Mouse (Mus musculus): Measurements from ENCODE around the gene Asns. TPM values are rescaled to one million over a fixed set of nuclear protein-coding genes. Genes with fewer than 3 reads are reported as not detected.

Asns gene
- 4.6 to 11.8 TPM (median 5.0 TPM) in 3 replicates for total RNA-seq (2017)

DNA sequence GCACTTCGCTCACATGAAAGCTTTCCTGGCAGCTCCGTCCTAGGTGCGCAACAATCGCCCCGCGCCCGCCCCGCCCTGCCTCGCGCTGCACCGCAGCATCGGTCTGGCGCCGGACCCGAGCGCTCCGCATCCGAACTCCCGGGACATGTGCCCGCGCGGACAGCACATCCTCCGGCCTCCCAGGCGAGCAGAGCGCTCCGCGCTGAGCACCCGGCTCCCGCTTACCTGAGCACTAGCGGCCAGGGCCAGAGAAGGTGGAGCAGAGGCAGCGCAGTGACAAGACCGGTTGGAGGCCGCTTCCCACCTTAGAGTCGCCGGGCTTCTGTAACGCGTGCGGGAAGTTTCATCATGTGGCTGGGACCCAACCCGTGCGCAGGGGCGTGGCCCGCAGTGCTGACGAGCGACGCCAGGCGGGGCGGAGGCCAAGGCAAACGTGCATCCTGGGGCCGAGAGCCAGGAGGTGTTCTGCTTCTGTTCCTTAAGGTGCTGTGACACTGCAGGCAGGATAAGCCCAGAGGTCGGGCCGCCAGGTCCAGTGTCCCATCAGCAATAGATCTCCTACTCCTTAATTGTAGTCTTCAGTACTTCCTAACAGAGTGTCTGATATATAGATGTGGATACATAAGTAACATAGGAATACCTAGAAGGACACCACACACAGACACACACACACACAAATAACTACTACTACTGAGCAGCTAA lies at the start of gene Asns:
Asns (minus strand) TSS at position 371 of the 702 bp plus-strand sequence.
- peak; percentile 53 for ATAC-seq (replicated peaks; ENCODE audit: insufficient number of reproducible peaks, low FRiP score, low TSS enrichment, poor library complexity, severe bottlenecking)

DNA sequence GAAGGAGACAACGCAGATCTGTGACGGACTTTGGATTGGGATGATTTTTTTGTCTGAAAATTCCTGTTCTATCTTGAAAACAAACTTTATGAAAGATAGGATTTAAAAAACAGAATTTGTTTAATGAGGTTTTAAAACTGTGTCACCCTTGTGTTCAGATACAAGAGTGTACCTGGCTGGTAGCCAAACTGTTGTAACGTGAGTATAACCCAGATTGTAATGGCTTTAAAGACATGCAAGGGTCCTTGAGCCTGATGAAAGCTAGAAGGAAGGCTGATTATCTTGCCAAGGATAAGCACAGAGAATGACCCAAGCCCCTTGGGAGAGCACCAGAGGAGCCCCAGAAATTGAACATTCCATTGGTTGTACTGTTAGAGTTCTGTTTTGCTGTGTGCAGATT lies 48.7 kb upstream of the Asns start:
- ATAC-seq (replicated peaks; ENCODE audit: insufficient number of reproducible peaks, low FRiP score, low TSS enrichment, poor library complexity, severe bottlenecking), result no peak

DNA sequence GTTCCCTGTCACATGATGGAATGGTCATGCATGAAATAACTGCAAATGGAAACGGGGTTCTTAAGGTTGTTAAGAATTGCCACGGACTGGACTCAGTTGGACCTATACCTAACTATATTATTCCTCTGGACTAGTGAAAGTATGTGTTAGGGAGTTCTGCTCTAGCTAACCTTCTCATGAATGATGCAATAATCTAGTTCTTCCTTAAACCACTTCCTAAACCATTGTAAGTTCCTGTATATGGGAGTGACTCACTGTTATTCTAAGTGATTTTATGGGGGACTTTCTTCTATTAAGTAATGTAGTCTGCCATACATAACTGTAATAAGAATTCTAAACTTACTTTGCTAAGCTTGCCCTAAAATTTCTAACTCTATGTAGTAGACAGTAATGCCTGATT lies 44.8 kb upstream of the Asns start:
- peak; percentile 76; the same call in 1 of the 2 replicates for ATAC-seq (replicated peaks; ENCODE audit: insufficient number of reproducible peaks, low FRiP score, low TSS enrichment, poor library complexity, severe bottlenecking)

DNA sequence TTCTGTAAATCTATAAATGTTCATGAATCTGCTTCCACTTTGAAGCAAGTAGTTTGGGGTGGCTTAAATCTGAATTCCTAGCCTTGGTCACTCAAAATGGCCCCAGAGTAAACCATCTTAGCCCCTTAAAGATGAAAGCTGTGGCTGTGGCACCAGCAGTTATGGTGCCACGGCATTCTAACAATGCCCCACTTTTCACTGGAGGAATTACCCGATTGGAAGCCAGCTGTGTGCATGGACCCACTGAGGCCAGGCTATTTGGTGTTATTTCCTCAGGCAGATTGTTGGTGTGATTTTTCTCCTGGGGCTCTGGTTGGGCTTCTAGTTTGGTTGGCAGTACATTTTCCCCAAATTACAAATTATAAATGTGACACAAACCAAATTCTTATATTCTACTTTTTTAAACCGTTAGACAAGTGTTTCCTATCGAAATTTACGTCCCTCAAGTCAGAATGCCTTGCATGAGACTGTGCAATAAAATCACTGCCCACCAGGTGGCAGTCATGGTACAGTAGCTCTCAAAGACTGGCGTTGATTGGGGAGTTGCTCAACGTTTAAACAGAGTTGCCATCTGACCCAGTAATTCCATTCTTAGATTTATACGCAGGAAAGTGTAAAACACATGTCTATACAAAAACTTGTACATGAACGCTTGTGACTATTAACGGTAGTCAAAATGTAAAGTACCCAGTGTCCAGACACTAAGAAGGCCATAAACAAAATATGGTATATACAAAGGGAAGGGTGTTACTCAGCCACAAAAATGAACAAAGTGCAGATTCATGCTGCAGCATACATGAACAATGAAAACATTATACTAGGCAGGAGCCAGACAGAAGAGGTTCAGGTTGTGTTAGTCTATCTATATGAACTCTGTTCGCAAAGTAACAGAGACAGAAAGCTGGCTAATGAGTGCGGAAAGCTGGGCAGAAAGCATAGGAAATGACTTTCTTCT lies 40.0 kb upstream of the Asns start:
- peak; percentile 74 for ATAC-seq (replicated peaks; ENCODE audit: insufficient number of reproducible peaks, low FRiP score, low TSS enrichment, poor library complexity, severe bottlenecking)

DNA sequence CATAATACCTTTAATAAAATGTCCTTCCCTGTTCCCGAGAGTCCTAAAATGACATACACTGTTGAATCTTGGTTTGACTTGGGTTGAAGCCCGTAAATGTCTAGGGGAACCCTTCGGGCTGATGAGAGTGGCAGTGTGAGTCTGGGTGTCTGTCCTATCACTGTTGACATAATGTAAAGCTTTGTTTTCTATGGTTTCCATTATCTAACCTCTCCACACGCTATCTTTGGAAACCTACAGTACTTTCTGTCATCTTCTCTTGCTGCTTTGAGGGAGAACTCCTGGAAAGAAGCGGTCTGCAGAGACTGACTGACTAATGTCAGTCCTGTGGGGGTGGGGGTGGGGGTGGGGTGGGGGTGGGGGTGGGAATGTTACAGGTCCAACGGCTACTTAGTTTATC lies 39.0 kb upstream of the Asns start:
- ATAC-seq (replicated peaks; ENCODE audit: insufficient number of reproducible peaks, low FRiP score, low TSS enrichment, poor library complexity, severe bottlenecking), result no peak

DNA sequence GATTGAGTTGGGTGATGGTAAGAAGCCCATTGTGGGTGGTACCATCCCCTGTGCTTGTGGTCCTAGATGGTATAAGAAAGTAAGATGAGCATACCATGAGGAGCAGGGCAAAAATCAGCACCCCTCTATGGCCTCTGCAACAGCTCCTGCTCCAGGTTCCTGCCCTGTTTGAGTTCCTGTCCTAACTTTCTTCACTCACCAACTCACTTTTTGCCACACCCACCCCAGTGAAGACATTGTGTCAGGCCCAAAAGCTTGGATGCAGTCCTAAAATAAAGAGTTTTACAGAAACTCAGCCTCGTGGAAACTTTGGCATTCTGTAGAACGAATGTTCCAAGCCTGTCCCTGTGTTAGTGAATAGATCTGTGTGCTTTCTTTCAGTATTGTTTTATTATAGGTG lies 36.1 kb upstream of the Asns start:
- no peak for ATAC-seq (replicated peaks; ENCODE audit: insufficient number of reproducible peaks, low FRiP score, low TSS enrichment, poor library complexity, severe bottlenecking)

DNA sequence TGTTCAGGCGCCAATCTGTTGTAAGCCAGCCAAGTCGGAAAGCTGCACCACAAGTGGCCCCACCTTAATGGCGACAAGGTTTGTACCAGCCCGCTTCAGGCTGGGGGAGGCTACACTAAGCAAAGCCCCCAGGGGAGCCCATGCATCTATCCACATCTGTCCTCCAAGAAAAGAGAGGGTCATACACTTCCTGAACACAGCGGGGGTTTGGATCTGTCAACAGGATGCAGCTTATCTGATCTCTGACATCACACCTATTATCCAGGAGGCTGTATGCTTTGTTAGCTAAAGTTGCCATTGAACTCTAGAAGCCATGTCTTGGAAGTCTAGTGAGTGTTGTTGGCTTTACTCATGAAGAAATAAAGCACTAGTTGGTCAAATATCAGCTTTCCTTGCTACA lies 35.2 kb upstream of the Asns start:
- no peak for ATAC-seq (replicated peaks; ENCODE audit: insufficient number of reproducible peaks, low FRiP score, low TSS enrichment, poor library complexity, severe bottlenecking)

DNA sequence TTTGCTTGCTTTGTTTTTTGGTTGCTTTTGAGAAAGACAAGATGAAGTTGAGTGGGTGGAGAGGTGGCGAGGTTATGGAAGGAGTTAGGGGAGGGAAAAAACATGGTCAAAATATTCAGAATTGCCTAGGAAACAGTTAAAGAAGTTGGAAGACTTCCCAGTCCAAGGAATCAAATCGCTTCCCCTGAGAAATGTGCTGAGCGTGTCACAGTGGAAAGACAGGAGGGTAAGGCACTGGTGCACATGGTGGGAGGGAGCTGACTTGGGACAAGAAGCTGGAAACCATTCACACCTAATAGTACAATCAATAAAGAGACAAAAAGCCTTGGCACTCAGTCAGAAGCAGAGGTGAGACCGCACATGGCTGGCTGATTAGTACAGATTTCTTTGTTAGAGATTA lies 23.2 kb upstream of the Asns start:
- no peak for ATAC-seq (replicated peaks; ENCODE audit: insufficient number of reproducible peaks, low FRiP score, low TSS enrichment, poor library complexity, severe bottlenecking)

DNA sequence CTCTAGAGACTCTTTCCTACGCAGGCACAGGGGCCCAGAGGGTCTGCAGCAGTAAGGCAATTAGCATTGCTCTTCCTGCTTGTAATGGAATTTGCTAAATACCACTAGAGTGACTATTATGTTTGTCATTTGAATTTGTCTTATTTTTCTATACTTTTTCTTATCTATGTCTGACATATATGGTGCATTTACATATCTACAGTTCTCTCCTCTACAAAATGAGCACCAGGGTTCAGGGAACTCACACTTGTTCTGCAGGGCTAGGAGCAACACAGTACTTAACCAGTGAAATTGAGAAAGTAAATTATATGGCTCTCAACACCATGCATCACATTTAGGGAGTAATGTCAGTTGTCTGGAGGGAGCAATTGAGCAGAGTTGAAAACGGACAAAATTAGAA lies 21.2 kb upstream of the Asns start:
- ATAC-seq (replicated peaks; ENCODE audit: insufficient number of reproducible peaks, low FRiP score, low TSS enrichment, poor library complexity, severe bottlenecking), result no peak

DNA sequence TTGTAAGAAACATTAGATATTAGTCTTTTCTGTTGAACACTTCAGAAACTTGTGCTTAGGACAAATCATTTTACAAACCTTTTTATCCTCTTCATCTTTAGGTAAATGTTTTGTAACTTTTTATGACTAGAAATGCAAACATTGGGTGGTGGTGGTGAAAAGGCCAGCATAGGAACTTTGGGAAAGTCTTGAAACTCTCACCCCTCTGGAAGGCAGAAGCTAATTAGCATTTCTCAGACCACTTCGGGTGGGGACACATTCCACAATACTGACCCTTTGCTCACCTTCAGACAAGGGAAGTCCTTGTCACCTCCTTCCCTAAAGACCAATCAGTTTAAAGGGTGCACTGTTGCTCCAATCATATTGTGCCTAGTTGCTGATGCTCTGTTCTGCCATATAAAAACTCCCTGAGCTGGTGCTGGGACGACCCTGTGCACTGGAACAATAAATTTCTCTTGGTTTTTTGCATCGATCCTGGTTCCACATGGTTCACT lies 18.8 kb upstream of the Asns start:
- no peak for ATAC-seq (replicated peaks; ENCODE audit: insufficient number of reproducible peaks, low FRiP score, low TSS enrichment, poor library complexity, severe bottlenecking)

DNA sequence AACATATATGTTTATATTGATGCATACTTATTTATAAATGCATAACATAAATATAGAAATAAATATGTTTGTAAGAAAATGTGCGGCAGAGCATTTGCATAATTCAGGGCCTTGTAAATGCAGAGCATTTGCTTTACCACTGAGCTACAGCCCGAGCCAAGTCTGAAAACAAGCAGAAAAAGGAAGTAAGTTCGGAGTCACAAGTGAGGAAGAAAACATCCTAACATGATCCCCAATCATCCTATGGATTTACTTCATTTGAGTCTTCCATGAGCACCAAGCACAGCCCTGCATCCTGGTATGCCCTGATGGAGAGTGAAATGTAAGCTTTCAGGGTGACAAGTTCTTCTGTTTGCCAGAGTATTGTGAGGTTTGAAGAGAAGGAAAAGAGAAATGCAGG lies 15.2 kb upstream of the Asns start:
- no peak for ATAC-seq (replicated peaks; ENCODE audit: insufficient number of reproducible peaks, low FRiP score, low TSS enrichment, poor library complexity, severe bottlenecking)

DNA sequence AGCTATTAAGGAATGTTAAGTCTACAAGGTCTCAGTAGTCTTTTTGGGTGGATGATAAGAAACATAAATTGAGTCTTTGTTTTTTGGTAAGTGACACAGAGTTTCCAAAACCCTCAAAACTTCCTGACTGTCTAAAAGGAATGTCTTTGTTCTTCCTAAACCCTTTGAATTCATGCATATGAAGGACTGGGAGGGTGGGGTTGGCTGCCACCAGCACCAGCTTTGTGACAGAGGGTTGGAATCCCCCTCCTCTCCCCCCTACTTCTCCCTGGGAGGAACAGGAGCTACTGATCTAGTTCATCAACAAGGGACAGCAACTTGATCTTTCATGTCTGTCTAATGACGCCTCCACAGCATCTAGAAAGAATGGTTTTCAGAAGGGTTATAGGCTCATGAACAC lies 13.7 kb upstream of the Asns start:
- no peak for ATAC-seq (replicated peaks; ENCODE audit: insufficient number of reproducible peaks, low FRiP score, low TSS enrichment, poor library complexity, severe bottlenecking)

DNA sequence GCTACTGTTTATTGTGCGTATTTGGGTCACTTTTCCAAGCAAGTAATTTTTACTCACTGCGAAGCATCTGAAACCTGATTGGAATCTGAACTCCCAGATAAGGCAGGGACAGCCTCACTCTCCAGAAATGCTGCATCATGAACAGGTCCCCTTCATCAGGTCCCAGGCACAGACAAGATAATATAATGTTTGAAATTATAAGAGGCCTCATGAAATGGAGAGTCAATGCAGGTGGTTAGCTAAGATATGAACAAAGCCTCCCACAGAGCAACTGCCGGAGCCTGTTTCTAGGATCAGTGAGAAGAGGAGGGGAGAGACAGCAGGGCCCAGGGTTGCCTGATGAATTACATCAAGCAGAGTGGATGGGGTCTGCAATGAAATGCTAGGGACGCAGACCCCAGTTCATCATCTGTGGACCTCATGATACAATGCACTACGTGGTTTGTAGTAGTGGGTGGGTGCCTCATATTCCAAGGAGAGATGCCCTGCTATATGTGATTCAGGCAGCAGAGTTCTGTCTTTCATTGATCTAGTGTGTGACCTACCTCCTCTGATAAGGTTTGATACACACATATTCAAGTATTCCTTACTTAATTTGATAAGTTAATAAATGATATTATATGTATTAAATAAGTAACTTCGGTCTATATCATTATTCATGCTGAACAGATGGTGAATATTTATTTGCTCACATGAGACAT lies 5.1 kb upstream of the Asns start:
- ATAC-seq (replicated peaks; ENCODE audit: insufficient number of reproducible peaks, low FRiP score, low TSS enrichment, poor library complexity, severe bottlenecking), result no peak

DNA sequence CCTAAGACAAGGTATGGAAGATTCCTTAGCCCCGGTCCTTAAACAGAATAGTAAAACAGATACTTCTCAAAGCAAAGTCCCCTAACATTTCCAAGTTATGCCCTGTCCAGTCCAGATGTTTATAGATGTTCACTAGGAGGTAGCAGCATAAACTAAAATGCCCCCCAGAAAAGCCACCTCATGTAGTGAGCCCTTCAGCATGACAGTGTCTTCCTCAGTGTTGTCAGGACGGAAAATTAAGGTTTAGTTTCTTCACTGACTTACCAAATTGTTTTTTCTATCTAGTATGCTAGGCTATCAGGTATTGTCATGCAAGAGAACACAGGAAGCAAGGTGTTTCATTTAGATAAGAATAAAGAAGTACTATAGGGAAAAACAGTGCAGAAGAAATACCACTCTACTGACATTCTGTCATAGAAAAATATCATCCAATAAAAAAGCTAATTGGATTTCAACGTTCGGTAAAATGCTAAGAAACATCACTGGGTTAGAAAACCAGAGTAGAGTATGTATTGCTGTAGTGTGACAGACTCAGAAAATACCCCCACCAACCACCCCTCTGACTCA lies 4.1 kb upstream of the Asns start:
- ATAC-seq (replicated peaks; ENCODE audit: insufficient number of reproducible peaks, low FRiP score, low TSS enrichment, poor library complexity, severe bottlenecking), result no peak

DNA sequence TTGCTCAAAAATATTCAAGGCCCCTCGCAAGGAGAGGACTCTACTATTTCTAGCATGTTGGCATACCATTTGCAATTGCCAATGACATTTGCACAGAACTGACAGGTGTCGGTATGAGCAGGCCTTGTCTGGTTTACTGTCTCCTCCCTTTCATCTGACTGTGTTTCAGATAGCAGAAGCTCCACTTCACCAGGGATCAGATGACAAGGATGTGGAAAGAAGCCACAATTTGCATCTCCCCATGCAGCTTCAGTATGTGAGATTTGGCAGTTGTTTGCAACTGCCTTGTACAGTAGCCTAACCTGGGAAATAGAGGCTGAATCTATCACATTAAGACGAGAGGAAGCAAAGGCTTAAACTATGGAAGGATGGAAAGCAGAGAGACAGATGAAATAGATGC lies 3.6 kb upstream of the Asns start:
- ATAC-seq (replicated peaks; ENCODE audit: insufficient number of reproducible peaks, low FRiP score, low TSS enrichment, poor library complexity, severe bottlenecking), result no peak

DNA sequence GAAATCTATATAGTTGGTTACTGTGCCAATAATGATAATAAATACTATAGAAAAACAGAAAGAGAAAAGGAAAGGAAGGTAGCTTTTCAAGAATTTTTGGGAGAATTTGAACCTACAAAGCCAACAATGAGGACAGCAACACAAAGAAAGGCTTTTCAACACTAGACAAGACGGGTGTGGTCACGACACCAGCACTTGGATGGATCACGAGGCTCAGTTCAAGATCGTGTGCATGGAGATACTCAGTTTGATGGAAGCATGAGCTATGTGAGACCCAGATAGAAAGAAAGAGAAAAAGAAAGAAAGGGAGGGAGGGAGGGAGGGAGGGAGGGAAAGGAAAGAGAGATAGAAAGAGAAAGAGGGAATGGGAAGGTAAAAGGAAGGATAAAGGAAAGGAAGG lies 2.8 kb upstream of the Asns start:
- no peak for ATAC-seq (replicated peaks; ENCODE audit: insufficient number of reproducible peaks, low FRiP score, low TSS enrichment, poor library complexity, severe bottlenecking)

DNA sequence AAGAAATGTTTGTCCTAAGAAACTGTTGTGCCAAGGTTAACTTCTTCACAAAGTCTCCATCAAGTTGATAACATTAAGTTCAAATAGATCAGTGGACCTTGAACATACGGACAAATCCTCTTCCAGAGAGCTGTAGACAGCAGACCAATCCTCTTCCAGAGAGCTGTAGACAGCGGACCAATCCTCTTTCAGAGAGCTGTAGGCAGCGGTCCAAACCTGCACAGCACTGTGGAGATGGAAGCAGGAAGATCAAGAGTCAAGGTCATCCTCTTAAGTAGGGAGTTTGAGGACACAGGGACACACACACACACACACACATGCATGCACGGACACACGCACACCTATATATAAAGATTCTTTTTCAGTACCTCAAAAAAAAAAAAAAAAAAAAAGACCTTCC lies 612 bp upstream of the Asns start:
- ATAC-seq (replicated peaks; ENCODE audit: insufficient number of reproducible peaks, low FRiP score, low TSS enrichment, poor library complexity, severe bottlenecking), result no peak

DNA sequence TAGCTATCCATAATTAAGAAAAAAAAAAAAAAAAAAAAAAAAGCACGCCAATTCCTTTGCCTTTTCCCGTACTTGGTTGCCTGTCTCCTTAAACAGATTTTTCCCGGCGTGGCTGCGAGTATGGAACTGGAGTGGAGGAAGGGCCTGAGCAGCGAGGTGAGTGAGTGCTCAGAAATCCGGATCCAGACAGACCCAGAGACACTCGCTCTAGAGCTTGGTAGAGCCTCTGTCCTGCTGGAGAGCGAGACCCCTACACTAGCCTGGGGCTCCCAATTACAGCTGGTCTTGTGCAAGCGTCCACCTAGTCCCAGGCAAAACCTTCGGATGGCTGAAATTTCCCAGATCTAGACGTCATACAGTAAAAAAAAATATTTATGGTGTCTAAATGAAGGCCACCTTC lies 603 bp downstream of the Asns start:
- no peak for ATAC-seq (replicated peaks; ENCODE audit: insufficient number of reproducible peaks, low FRiP score, low TSS enrichment, poor library complexity, severe bottlenecking)

DNA sequence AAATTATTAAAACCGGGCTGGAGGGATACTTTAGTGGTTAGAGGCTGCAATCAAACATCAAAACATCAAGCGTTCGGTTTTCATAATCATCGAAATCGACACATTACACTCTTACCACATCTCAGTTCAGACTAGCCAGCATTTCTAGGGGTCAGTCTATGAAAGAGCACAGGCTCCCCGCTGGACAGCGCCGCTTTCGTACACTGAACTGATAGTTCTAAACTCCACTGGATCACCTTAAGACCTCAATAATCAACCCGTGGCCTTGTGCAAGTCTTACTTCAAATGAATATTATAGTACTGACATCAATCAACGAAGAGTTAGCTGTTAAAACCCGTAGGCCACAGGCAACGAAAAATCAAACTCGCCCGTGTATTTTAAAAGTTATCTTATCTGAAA lies 1.0 kb downstream of the Asns start:
- no peak for ATAC-seq (replicated peaks; ENCODE audit: insufficient number of reproducible peaks, low FRiP score, low TSS enrichment, poor library complexity, severe bottlenecking)
